Mouse (Mus musculus) kidney, embryonic 15.5 days (tissue): ENCODE data around the gene Pacrg. TPM values are rescaled to one million over a fixed set of nuclear protein-coding genes. Genes with fewer than 3 reads are reported as not detected.

Source experiments
- ATAC-seq: fragments of 200-750 bp; cut with Nextera tagmentation; replicated peaks from 2 replicates; pipeline ENCODE4 v1.8.0; 2017; ENCODE audit warnings: moderate TSS enrichment; ENCODE audit not compliant: low FRiP score
- H3K27ac ChIP-seq: fragments of 300-500 bp; sonication (generic); 2 replicates; pipeline ENCODE4 v1.5.1; 2015; ENCODE audit warnings: mild to moderate bottlenecking, inconsistent platforms
- H3K27me3 ChIP-seq: fragments of 300-500 bp; sonication (generic); 2 replicates; pipeline ENCODE4 v1.6.1; 2015; ENCODE audit warnings: inconsistent platforms
- H3K36me3 ChIP-seq: fragments of 300-500 bp; sonication (generic); 2 replicates; pipeline ENCODE4 v1.6.1; 2015; ENCODE audit warnings: inconsistent platforms
- H3K4me1 ChIP-seq: fragments of 300-500 bp; sonication (generic); 2 replicates; pipeline ENCODE4 v1.6.1; 2015; ENCODE audit warnings: inconsistent platforms
- H3K4me2 ChIP-seq: fragments of 300-500 bp; sonication (generic); 2 replicates; pipeline ENCODE4 v1.6.1; 2015; ENCODE audit warnings: moderate library complexity, mild to moderate bottlenecking, inconsistent platforms
- H3K4me3 ChIP-seq: fragments of 300-500 bp; sonication (generic); replicated peaks from 2 replicates; pipeline ENCODE4 v1.5.1; 2015; ENCODE audit warnings: mild to moderate bottlenecking, inconsistent platforms
- H3K9ac ChIP-seq: fragments of 300-500 bp; sonication (generic); 2 replicates; pipeline ENCODE4 v1.6.1; 2015; ENCODE audit warnings: mild to moderate bottlenecking, inconsistent platforms
- H3K9me3 ChIP-seq: fragments of 300-500 bp; sonication (generic); replicated peaks from 2 replicates; pipeline ENCODE4 v1.6.1; 2016; ENCODE audit warnings: inconsistent platforms
- WGBS: fragments of 180-500 bp; shearing (Covaris S2); methylation state at CpG from one replicate; pipeline ENCODE4 v1.1.7; 2015; ENCODE audit warnings: mixed read lengths; 5-methylcytosine and 5-hydroxymethylcytosine counted together
- polyA plus RNA-seq: library from polyadenylated mRNA; unstranded; fragments of >200 nt; fragmentation: Nextera tagmentation; extraction: Ambion mirVana; gene quantifications from 2 replicates; pipeline ENCODE4 v1.2.1, GENCODE M21; 2015

The Pacrg gene
- polyA plus RNA-seq, result 1.5 and 3.6 TPM in 2 replicates

GRCm38 (mm10) chr17:10840148-10840707 lies at the start of gene Pacrg, which contains the start of gene Prkn:
TSS of gene Pacrg (minus strand) at chr17:10840311.
TSS of gene Prkn (plus strand) at chr17:10840384.
- Histone ChIP-seq H3K4me1 (peaks cover 5% of the 10 kb centered on the region; the same call in 1 of the 2 replicates), H3K4me3 (peak within 1 kb of the TSS; percentile 81), H3K36me3 (no peaks in the 10 kb centered on the region), H3K27me3 (no peaks in the 10 kb centered on the region), H3K27ac (0 out of 2 replicates have a peak within 1 kb of the TSS, but pooled peaks have one; percentile 33), H3K9me3 (no peaks in the 10 kb centered on the region), H3K4me2 (peak within 1 kb of the TSS; percentile 84), H3K9ac (peak within 1 kb of the TSS; percentile 58)
- peak; percentile 97 for ATAC-seq
- 0% methylated on average over 38 of the region's 58 CpGs for WGBS

- Histone ChIP-seq H3K4me2 (no peak overlapping the region), H3K36me3 (no peaks in the 10 kb centered on the region), H3K27me3 (no peaks in the 10 kb centered on the region), H3K4me1 (no peaks in the 10 kb centered on the region), H3K4me3 (no peak overlapping the region), H3K27ac (no peak overlapping the region), H3K9me3 (no peaks in the 10 kb centered on the region), H3K9ac (no peak overlapping the region)
- WGBS, result 49% methylated on average over 4 of the region's 4 CpGs
- no peak for ATAC-seq
Observed at GRCm38 (mm10) chr17:10887924-10888323, 47.8 kb upstream of the Pacrg start.

DNA sequence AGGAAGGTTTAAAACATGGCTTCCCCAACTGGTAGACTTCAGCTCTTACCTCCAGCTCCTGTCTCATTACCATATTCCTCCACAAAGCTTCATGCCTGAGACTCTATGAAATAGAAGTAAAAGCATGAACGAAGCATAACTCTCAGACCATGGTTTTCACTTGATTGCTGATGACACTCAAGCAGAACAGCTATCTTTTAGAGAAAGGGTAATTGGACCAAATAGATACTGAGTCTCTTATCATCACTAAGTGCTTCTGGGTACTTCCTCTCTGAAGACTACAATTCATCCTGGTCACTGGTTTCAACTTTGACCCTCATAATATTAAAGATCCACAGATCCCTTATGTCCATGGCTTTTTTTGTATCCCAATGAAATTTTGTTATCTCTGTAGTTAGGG lies 42.1 kb upstream of the Pacrg start:
- H3K9me3 ChIP-seq, result no peaks in the 10 kb centered on the region
- H3K4me2 ChIP-seq, result no peak overlapping the region
- no peaks in the 10 kb centered on the region for H3K4me1 ChIP-seq
- 93% methylated on average over 1 of the region's 1 CpGs for WGBS
- H3K9ac ChIP-seq, result no peak overlapping the region
- no peak overlapping the region for H3K4me3 ChIP-seq
- H3K27me3 ChIP-seq, result no peaks in the 10 kb centered on the region
- no peak for ATAC-seq
- no peak overlapping the region for H3K27ac ChIP-seq
- H3K36me3 ChIP-seq, result no peaks in the 10 kb centered on the region

DNA sequence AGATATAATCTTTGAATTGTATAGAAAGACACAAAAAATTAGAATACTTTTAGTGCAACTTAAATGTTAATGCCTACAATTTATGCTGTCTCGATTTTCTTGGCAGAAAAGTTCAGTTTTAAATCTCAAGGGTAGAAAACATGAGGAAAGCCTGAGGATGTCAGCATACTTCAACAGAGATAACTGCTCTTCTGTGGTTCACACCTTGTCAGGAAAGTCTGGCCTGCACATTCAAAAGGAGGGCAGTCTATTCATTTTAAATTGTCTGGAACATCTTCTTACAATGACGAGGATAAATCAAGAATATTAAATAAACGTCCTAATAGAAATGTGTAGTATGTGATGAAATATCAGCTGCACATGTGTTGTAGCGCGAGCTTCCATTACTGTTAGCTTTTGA lies 38.9 kb upstream of the Pacrg start:
- Histone ChIP-seq H3K9ac (no peak overlapping the region), H3K36me3 (no peaks in the 10 kb centered on the region), H3K9me3 (no peaks in the 10 kb centered on the region), H3K4me1 (no peaks in the 10 kb centered on the region), H3K27me3 (no peaks in the 10 kb centered on the region), H3K4me3 (no peak overlapping the region), H3K4me2 (no peak overlapping the region), H3K27ac (no peak overlapping the region)
- no peak for ATAC-seq
- WGBS, result 75% methylated on average over 5 of the region's 5 CpGs

DNA sequence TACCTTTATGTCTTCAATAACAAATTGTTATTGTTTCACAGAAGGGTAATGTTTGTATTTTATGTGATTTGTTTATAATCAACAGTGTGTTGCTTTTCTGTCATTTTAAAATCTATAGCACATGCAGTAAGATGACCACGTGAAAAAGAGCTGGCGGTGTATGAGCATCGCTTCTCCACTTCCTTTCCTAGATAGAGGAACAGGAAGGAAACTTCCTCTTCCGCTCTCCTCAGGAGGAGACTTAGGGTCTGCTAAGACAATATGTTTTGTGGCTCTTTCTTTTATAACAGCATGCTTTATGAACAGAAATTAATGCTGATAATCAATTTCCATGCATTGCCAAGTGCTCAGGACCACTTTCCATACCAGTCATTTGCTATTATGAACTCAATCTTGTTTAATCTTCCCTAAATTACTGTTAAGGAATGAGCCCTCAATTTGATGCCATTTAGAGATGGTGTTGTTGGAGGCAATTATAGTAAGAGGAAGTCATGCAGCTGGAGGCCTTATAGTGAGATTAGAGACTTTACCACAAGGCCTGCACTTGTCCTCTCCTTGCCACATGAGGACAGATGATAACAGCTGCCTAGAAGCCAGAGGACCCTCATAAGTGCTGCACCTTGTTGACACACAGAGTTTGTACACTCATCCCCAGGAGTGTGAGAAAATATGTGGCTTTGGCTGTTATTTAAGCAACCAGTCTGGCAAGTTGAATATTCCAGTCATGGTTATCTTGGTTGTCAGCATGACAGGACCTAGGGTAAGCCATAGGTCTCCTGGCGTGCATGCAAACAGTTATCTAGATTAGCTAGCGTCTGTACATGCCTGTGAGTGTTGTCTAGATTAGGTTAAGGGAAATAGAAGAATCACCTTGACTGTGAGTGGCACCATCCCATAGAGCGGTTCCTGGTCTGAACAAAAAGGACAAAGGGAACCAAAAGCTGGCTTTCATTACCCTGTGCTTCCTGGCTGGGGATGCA lies 34.4 kb upstream of the Pacrg start:
- no peak overlapping the region for H3K9ac ChIP-seq
- ATAC-seq, result no peak
- 83% methylated on average over 7 of the region's 7 CpGs for WGBS

GRCm38 (mm10) chr17:10854207-10854606 lies 14.1 kb upstream of the Pacrg start:
- no peaks in the 10 kb centered on the region for H3K9me3 ChIP-seq
- no peak overlapping the region for H3K27ac ChIP-seq
- H3K4me2 ChIP-seq, result no peak overlapping the region
- H3K36me3 ChIP-seq, result no peaks in the 10 kb centered on the region
- H3K4me1 ChIP-seq, result no peaks in the 10 kb centered on the region
- H3K27me3 ChIP-seq, result no peaks in the 10 kb centered on the region
- WGBS, result 88% methylated on average over 3 of the region's 3 CpGs
- H3K4me3 ChIP-seq, result no peak overlapping the region
- no peak for ATAC-seq
- H3K9ac ChIP-seq, result no peak overlapping the region

More for the DNA sequence above, 34.4 kb upstream of the Pacrg start:
- no peaks in the 10 kb centered on the region for H3K4me1 ChIP-seq
- H3K27me3 ChIP-seq, result no peaks in the 10 kb centered on the region
- H3K36me3 ChIP-seq, result no peaks in the 10 kb centered on the region
- H3K27ac ChIP-seq, result no peak overlapping the region
- no peak overlapping the region for H3K4me2 ChIP-seq
- no peak overlapping the region for H3K4me3 ChIP-seq
- no peaks in the 10 kb centered on the region for H3K9me3 ChIP-seq

DNA sequence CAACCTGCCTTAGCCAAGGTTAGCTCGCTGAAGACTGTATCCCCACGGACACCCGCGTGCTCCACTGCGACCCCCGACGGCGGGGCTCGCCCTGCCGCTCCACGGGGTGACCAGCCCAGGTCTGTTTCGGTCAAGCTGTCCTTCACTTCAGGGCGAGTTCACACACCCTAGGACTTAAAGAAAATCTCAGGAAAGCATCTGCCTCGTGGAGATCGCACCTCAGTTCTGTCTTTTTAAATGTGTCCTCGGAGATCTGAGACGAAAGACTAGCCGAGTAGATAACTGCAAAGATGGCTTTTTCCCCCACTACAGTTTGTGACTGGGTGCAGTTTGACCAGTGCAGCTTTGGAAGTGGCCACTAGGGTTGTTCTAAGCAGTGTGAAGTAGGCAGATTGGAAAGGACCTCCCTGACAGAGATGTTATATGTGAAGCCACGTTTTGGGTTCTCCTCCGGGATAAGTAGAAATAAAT lies 655 bp upstream of the Pacrg start:
- peak overlapping the region; percentile 84 for H3K4me2 ChIP-seq
- H3K4me1 ChIP-seq, result peaks cover 5% of the 10 kb centered on the region; the same call in 1 of the 2 replicates
- H3K27ac ChIP-seq, result no peak overlapping the region
- H3K27me3 ChIP-seq, result no peaks in the 10 kb centered on the region
- H3K36me3 ChIP-seq, result no peaks in the 10 kb centered on the region
- ATAC-seq, result peak; percentile 55; the same call in 1 of the 2 replicates
- H3K9me3 ChIP-seq, result no peaks in the 10 kb centered on the region
- peak overlapping the region; percentile 81 for H3K4me3 ChIP-seq
- H3K9ac ChIP-seq, result peak overlapping the region; percentile 58
- 2% methylated on average over 19 of the region's 20 CpGs for WGBS

DNA sequence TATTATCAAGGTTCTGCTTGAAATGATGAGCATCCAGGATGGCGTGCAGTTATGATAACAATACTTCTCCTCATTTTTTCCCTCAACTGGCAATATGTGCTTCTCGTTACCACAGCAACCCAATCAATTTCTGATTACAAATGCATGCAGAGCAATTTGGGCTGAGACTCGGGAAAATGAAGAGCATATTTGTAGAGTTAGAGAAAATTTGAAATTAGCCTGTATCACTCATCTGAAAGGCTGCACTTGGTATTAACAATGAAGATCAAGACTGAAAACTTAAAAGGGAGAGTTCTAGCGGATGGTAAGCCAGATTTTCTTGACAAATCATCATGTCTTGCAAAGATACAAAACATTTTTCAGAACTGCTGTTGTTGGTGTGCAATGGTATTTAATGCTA lies 21.1 kb downstream of the Pacrg start:
- ATAC-seq, result no peak
- H3K27me3 ChIP-seq, result no peaks in the 10 kb centered on the region
- WGBS, result 84% methylated on average over 4 of the region's 4 CpGs

GRCm38 (mm10) chr17:10808571-10808970 lies 31.5 kb downstream of the Pacrg start:
- no peak overlapping the region for H3K4me2 ChIP-seq
- H3K9me3 ChIP-seq, result no peaks in the 10 kb centered on the region
- H3K4me3 ChIP-seq, result no peak overlapping the region
- no peaks in the 10 kb centered on the region for H3K36me3 ChIP-seq
- no peaks in the 10 kb centered on the region for H3K27me3 ChIP-seq
- no peaks in the 10 kb centered on the region for H3K4me1 ChIP-seq
- no peak overlapping the region for H3K9ac ChIP-seq
- ATAC-seq, result no peak
- 71% methylated on average over 2 of the region's 2 CpGs for WGBS
- H3K27ac ChIP-seq, result no peak overlapping the region

More for the DNA sequence above, 21.1 kb downstream of the Pacrg start:
- no peaks in the 10 kb centered on the region for H3K4me1 ChIP-seq
- no peak overlapping the region for H3K4me3 ChIP-seq
- no peak overlapping the region for H3K27ac ChIP-seq
- H3K36me3 ChIP-seq, result no peaks in the 10 kb centered on the region
- H3K4me2 ChIP-seq, result no peak overlapping the region
- no peak overlapping the region for H3K9ac ChIP-seq
- no peaks in the 10 kb centered on the region for H3K9me3 ChIP-seq

DNA sequence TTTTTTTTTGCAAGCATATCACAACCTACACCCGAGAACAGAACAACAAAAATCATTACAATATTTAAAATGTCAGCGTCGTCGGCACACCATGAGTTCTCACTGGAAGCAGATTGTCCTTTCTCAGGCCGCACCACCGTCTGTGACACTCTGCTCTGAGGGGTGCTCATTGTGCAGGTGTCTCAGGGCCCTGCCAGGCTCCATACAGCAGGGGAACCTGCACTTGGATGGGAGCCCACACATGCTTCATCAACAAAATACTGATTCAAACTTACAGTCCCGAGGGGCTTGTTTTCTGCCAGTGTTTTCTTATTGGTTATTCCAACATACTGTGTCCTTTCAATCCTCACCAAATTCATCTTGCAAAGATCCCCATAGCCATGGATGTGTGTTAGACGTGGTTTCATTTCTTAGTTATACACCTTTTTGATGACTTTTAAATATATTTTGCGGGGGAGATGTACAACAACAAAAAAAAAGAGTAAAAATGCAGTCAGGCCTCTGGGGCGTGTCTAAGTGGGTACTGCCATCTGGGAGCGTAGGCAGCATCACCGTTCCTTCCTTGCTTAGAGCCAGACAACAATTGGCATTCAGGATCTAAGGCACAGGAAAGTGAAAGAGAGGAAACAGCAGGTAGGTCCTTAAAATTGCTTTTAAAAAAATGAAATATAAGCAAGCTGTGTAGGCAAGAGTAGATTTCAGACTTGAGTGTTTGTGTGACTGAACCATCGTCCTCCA lies 32.7 kb downstream of the Pacrg start:
- 88% methylated on average over 13 of the region's 13 CpGs for WGBS
- Histone ChIP-seq H3K27ac (no peak overlapping the region), H3K27me3 (no peaks in the 10 kb centered on the region), H3K36me3 (no peaks in the 10 kb centered on the region), H3K9ac (no peak overlapping the region), H3K4me3 (no peak overlapping the region), H3K4me1 (no peaks in the 10 kb centered on the region), H3K9me3 (no peaks in the 10 kb centered on the region), H3K4me2 (no peak overlapping the region)
- no peak for ATAC-seq

GRCm38 (mm10) chr17:10806692-10807091 lies 33.4 kb downstream of the Pacrg start:
- 86% methylated on average over 4 of the region's 4 CpGs for WGBS
- no peaks in the 10 kb centered on the region for H3K4me1 ChIP-seq
- no peaks in the 10 kb centered on the region for H3K27me3 ChIP-seq
- H3K27ac ChIP-seq, result no peak overlapping the region
- H3K36me3 ChIP-seq, result no peaks in the 10 kb centered on the region
- no peak overlapping the region for H3K4me3 ChIP-seq
- no peak overlapping the region for H3K4me2 ChIP-seq
- H3K9me3 ChIP-seq, result no peaks in the 10 kb centered on the region
- H3K9ac ChIP-seq, result no peak overlapping the region
- ATAC-seq, result no peak
